Mouse (Mus musculus) kidney, adult 18-20 months (tissue): Measurements from ENCODE around the gene Hmcn1.

ENCODE experiments used
- DNase-seq: peaks from one replicate; pipeline ENCODE4 v3.0.0; 2021

The Hmcn1 gene

DNA sequence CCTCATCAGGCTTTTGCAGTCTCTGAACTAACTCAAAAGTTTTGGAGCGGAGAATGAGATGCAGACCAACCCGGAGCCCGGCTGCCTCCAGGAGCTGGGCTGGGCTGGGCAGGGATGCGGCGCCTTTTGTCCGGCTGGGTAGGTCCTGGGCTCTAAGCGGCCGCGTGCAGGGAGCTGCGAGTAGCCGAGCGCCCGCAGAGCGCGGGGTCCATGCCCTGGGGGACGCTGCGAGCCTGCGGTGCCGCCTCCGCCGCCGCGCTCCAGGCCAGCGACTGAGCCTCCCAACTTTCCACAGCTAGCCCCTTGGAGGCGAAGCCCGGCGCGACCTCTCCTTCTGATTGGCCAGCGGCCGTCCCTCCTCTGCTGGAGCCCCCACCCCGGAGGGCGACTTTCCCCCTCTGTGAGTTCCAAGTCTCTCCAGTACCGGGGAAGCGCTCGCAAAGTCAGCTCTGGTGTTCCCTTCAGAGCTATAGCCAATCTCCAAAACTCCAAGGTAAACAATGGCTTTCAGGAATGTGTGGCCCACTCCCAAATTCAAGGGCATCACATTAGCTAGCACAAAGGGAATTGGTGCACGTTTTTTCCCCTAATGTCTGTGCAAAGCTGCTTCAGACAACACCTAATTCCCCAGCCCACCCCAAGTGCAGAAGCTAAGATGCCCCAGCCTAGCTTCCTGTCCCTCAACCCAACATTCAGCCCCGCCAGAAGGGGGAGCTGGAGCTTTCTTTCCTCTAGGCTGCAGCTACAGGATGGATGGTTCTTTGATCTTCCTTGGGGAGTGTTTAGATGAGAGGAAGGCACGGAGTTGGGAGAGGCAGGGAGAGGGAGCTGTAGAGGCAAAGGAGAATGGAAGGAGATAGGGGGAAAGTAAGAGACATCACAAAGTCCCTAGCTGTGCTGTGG is at the start of gene Hmcn1:
TSS of gene Hmcn1 (minus strand) at position 274 of the 903 bp plus-strand sequence.
- peak; percentile 28 for DNase-seq

DNA sequence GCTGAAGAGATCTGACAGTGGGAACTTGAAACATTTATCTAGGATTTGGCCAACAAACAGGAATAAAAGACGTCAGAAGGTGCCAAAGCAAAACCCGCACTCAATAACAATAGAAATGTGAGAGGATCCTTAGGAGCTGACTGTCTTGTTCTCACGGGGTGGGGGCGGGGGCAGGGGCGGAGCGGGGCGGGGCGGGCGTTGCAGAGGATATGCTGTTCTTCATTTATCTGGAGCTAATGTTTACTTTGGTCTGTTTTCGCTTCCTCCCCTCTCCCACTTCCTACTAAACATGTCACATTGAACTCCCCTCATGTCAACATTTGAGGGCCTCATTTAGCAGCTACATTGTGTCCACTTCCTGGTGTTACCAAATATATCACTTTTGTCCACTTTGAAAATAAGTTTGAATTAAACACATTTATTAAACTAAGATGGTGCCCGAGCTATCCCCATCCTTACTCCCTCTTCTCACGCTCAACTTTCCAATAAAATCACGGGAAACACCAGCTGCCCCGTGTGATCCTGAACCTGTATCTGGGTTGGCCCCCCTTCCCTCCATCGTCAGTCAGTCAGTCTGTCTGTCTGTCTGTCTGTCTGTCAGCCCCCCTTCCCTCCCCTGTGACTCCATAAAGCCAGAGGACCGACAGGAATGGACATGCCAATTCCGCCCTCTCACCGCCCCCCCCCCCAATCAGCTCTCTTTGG is 47.9 kb upstream of the Hmcn1 start:
- peak; percentile 22 for DNase-seq

DNA sequence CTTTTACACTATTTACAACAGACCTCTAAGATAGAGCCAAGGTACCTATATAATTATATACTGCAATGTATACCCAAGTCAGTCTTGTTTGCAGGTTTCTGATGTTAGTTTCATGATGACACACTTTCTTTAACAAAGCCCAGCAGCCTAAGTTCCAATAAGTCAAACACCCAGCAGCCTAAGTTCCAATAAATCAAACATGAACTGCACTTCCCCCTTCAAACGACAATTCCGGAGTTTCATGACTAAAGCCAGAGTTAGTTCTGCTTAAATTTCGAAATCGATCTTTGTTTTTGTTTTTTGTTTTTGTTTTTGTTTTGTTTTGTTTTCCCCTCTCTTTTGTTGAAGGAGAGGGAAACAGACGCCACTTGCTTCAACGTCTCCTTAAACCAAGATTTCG is 47.1 kb upstream of the Hmcn1 start:
- DNase-seq, result no peak

DNA sequence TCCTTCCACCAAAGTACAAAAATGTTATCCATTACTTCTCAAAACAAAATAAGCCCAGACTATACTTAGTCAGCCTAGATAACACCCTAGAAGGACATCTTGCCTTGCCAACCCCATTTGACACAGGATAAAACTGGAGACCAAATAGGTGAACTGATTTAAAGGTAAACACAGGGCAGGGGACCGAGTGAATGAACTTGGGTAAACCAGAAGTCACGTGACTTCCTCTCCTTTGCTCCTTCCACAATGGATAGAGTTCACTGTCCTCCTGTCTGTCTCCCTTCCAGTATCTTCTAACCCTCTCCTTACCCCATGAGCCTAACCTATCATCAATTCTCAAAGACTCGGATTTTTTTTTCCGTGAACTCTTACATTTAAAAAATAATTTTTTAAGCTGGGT is 46.0 kb upstream of the Hmcn1 start:
- DNase-seq, result no peak

DNA sequence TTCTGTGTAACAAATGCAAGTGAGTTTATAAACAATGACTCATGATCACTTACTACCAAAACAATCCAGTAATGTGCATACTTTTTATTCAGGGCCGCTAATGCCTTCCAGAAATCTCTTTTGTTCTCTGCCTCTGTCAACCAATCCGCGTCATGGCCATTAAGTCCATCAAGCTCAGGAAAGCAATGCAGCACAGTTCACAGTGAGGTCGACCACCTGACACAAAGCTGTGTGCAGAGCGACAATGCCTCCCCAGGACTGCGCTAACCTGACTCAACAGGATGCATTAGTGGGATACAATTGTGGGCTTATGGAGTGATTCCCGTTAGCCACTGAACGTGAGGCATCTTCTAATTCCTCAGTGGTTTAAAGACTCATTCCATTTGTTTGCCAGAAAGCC is 45.3 kb upstream of the Hmcn1 start:
- DNase-seq, result no peak

DNA sequence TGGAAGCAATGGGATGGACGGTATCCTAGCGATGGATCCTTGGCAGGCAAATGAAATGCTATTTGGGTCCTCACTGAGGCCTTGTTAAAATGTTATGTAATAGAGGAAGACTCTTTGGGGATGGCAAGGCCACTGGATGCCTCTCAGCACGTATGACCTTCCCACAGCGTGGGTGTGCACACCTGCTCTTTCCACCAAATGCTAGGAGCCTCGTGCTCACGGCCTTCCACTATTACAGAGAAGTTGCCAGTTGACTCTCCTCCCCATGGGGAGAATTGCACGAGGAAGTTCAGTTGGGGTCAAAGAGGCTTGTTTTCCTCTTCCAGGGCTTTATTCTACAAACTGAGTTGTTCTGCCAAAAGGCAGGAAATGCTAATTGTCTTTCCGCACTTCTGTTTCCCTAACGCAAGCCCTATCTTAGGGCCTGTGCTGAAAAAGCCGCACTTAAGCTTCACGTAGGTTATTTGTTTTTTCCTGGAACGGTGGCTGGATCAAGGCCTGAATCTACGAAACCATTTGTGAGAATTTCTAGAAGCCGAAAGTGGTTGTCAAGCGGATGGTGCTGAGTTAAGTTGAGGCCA is 43.3 kb upstream of the Hmcn1 start:
- peak; percentile 27 for DNase-seq

DNA sequence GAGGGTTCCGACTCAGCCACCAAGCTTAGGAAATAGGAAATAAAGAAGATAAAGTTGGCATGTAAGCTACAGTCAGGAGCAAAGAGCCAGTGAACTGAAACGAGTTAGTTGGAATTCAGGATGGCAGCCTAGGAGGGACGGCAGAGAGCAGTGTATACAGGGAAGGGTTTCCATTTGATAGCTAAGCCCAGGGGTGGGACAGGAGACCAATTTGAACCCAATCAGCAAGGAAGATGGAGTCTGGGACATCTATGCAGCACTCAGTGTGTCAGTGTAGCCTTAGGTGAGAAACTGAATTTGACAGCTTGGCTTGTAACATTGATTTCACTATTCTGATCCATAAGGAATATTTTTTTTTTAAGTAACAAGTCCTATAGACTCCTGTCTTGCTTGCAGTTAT is 42.5 kb upstream of the Hmcn1 start:
- no peak for DNase-seq

DNA sequence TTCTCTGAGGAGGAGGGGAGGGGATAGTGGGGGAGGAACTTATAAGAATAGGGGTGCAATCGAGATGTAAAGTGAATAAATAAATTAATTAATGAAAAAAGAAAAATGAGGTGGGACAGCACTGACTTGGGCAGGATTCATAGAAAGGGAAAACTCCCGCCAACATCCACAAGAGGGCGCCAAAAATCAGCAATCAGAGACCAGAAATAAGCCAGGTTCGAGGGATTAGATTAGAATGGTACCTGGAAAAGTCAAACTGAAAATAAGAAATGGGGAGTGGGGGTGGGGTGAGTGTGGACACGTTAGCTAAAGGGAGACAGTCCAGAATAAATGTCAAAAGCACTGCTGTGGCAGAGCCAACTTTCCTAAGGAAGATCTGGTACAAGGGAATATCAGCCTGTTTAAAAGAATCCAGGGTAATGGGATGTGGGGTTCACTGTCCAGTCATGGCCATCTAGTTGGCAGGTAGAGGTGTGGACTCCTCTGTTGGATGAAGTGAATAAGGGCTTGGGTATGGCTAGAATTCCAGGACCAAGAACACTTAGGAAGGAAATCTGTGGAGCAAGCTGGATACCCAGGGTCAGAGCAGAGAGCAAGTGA is 41.9 kb upstream of the Hmcn1 start:
- peak; percentile 84 for DNase-seq

DNA sequence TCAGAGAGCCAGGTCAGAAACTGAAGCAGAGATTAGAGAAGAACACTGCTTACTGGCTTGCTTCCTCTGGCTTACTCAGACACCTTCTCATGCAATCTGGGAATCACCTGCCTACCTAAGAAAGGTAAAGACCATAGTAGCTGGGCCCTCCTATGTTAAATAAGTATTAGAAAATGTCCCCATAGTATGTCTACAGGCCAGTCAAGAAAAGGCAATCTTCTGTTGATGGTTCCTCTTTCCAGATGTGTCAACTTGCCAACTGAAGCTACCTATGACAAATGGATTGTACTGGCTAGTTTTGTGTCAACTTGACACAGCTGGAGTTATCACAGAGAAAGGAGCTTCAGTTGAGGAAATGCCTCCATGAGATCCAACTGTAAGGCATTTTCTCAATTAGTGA is 40.1 kb upstream of the Hmcn1 start:
- no peak for DNase-seq

DNA sequence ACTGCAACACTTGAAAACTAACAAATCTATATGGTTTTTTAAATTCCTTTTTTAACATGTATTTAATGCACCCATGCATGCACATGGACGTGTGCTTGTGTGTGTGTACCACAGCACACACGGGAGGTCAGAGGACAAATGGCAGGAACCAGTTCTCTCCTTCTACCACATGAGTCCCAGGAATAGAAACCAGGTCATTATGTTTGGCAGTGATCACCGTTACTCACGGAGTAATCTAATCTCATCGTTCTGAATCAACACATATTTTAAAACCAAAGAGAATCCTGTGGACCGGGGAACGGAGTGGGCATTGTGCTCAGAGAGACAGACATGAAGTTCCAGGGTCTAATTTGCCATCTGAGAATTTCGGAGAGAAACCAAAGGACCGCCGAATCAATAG is 38.3 kb upstream of the Hmcn1 start:
- DNase-seq, result no peak

DNA sequence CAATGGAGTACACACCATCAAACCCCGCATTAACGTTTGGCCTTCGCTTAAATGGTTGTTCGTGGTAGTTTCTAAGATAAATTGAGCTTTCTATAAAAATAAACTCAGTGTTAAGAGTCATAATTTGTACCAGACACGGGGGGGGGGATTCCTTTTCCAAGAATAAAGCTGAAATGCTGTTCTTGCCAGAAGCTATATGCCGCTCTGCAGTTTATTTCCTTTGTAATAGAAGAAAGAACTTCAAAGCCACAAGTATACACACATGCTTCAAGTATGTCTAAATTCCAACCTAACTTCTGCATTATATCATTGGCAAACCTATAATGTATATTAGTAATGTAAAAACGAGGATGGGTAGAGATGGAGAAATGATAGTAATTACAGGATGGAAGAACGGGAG is 37.9 kb upstream of the Hmcn1 start:
- no peak for DNase-seq

DNA sequence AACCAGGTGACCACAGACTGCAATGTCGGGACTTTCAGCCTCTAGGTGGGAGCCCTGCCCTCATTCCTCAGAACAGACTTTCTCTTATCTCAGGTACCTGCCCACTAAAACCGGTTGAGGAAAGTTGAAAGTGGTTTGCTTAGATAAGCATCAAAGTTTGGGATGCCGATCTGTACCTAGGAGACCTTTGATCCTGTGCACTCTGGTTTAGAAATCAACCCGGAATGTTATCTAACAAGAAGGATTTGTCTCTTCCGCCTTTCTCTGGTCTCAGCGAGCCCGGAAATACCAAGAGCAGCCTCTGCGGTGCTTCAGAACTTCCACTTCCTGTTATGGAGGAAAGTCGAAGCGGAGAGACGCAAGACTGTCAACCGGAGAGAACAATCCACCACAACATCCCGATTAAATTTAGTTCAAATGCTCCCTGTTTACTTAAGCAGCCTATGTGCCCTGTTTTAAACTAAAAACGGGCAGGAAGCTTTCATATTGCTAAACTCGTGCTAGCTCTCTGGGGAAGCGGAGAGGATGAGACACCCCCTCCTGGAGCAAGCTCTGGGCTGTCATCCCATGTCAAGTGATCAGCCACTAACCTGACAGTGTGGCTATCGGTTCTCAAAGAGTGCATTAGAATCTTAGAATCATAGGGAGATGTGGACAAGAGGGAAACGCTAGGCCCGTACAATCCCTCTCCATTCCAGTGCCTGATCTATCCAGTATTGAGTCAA is 32.0 kb upstream of the Hmcn1 start:
- DNase-seq, result peak; percentile 35

DNA sequence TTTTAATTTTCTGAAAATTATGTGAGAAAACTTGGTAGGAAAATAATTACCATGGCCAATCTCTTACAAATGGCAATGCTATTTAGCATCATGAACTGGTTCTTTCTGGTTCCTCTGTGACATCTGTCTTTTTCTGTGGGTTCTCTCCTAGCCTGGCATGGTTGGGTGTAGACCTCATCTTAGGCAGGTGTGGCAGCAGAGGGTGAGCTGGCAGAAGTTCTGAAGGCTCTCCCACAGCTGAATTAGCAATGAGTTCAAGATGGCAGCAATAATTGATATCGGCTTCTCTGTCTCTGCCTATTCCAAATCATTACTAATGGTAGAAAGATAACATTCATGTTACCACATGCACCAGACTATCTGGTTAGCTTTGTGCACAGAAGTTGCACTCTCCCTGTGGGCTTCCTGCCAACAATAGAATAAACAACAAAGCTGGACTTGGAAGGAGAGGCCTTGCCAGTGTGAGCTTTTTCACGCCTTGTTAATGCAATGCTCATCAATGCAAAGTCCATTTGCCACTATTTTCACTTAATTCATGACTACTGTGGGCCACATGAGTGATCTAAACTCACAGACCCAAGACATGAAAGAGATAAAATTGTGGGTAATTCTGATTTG is 26.1 kb upstream of the Hmcn1 start:
- DNase-seq, result no peak

DNA sequence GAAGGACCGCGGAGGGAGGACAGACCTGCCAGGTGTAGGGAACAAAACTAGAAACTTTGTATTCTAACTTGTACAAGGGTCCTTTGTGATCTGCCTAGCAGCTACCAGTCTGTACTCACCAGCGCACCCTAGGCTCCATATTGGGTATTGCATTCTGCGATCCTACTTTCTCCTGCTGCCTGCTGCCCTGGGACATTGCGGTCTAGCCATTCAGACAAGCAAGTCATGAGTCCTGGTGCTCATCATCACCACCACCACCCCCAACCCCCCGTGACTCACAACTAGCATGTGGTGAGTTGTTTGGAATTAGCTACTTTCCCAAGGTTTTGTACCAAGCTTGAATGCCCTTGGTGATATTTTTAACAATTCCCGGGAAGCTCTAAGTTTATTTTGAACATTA is 17.8 kb upstream of the Hmcn1 start:
- DNase-seq, result peak; percentile 79

DNA sequence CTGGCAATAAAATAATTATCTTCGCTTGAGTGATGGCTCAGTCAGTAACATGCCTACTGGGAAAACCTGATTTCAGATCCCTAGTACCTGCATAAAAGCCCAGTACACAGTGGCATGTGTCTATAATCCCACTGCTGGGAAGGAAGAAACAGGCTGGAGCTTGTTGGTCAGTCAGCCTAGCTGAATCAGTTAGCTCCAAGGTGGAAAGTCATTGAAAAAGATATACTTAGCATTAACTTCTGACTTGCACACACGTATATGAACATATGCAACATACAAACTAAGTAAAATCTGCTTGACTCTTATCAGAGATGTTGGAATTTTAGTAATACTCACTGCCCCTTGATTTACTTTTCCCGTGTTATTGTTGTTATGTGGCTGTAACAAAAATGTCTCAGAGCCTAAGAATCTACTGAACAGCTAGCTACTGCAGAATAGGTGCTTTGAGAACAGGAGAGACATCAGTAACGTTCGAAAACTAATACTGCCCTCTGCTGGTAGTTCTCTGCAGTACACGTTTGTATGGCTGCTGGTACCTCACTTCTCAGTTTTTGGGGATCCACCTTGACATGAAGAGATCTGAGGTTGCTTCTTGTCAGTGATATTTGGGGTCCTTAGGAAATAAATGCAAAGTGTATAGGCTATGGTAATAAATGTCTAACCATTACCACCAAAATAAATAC is 16.0 kb upstream of the Hmcn1 start:
- DNase-seq, result peak; percentile 37

DNA sequence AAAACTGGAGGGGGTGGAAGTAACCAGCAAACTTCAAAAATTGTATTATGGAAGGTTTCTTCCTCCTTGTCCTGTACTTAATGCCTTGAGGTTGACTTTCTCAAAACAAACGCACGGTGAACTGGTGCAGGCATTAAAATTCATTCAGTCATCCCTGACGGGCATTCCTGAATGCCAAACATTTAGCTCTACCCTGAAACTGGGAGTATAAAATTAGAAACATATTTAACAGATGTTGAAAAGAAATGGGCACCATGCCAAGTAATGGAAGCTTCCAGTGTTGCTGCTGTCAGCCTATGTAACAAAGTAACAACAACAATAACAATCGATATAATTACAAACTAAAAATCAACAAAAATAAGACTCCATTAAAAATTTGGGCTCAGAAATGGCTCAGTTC is 14.5 kb upstream of the Hmcn1 start:
- DNase-seq, result no peak

DNA sequence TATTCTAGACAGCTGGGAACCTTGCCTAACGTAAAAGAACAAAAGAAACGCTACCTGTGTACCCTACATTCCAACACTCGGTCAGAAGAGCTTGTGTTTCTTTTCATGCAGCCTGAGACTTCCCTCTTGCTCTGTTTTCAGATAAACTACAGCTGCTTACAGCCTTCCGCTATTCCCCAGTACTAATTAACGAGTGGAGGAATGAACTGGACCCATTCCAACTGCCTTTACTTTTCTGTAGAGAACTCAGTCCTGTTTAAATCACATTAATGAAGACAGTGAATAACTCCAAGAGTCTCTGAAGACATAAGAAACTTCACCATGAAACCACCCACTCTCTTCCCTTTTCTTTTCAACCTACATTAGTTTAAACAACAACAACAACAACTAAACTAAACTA is 10.8 kb upstream of the Hmcn1 start:
- DNase-seq, result no peak

DNA sequence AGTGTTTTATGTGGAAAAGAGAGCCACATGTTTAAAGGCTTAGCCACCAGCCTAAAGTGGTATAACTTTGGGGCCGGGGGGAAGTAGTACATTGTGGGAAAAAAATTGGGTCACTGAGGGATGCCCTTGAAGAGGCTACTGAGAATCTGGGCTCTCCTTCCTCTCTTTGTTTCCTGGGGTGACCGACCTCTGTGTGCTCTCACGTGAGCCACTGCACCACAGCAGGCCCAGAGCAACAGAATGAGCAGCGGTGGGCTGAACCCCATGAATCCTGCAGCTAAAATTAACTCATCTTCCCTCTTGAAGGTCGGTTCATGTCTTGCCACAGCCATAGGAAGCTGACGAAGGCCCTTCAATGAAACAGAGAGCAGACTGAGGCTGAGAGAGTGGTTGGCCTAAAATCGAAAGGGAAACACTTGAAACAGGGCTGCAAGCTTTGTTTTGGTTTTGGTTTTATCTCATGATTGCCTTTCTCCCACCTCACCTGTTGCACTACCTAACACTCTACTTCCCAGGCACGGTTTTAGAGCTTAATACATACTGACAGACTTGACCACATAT is 8.7 kb upstream of the Hmcn1 start:
- DNase-seq, result no peak

DNA sequence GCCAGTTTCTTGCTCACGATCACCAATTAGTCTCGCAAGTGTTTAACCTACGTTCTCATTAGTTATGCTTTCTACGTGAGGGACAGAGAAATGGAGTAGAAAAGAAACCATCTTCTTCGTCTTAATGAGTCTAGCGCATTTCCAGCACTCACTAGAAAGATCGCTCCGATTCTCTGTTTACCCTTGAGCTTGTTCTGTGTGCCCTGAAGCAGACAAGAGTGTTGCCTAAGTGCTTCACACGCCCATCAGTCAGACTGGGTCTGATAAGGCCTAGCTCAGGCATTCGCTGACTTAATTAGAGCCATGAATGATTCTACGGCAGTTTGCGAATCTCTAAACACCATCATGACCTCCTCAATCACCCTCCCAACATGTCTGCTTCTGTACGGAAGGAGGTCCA is 7.5 kb upstream of the Hmcn1 start:
- DNase-seq, result no peak

DNA sequence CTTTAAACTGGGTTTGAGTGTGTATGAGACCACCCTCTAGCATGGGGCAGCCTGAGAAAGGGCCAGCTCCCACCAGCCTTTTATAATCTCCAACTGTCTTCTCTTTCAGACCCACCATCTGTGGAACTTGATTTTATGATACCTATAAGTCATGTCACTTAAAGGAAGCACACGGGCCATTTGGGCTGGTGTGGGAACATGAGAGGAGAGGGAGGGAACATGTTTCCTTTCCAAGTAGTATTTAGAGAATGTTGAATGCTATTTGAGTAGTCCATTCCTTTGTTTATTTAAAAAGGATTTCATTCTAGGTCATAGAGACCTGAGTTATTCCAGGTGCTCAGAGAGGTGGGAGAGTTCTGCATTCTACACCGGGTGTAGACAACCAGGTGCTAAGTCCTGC is 1.4 kb upstream of the Hmcn1 start:
- DNase-seq, result no peak

DNA sequence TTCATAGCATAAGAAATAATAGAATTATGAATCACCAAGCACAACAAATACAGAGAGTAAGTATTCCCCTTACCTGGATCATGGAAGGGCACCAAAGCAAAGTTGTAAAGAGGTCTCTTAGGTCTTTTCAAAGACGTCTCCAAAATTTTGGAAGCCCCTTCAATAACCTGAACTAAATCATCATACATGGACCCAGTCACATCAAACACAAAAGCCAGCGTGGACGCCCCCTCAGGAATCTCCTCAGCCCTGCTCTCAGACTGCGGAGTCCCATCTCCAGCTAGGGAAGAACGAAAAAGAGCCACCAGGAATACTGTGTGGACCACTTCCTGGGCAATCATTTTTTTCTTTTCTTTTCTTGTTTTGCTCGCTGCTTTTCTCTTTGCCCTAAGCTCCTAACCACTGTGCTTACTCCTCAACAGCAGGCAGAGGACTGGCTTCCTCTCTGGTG is 499 bp downstream of the Hmcn1 start:
- DNase-seq, result no peak
